Mouse (Mus musculus) v-Abl transformed pro-B cells (cell line): ENCODE results near the gene Pdpr.

ENCODE experiments used
- in situ Hi-C, 2 experiments: fragments of 400-800 bp; cut with MboI; formaldehyde crosslinking; loops; one replicate each; pipeline ENCODE4 v1.15.1; 2025; ENCODE audit not compliant: unreplicated experiment in 2 of 2

Pdpr gene

GRCm38 (mm10) chr8:111083936-111084335 is 10.5 kb upstream of the Pdpr start:
- in situ Hi-C loops = loop anchor here (5.0 to 25.0 kb wide), 4 partner anchors 327 to 447 kb away; no protein-coding TSS in a partner anchor

DNA sequence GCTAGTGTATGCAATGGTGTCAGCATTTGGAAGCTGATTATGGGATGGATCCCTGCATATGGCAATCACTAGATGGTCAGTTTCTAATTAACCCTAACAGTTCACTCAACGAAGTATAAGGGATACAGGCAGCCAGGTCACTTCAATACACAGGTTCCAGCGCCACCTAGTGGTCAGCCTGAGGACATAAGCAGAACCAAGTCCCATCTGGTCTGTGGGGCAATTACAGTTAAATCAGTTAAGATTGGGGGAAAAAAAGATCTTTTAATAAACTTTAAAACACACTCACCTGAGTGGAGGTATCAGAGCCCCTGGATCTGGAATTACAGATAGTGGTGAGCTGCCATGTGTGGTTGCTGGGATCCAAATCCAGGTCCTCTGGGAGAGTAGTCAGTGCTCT is 4.3 kb upstream of the Pdpr start:
- in situ Hi-C loops = loop anchor here in 1 of 2 experiments (25.0 kb wide), 1 partner anchor 453 kb away; no protein-coding TSS in a partner anchor

- in situ Hi-C loops = loop anchor here in 1 of 2 experiments (25.0 kb wide), 1 partner anchor 454 kb away; no protein-coding TSS in a partner anchor
Measured at GRCm38 (mm10) chr8:111091706-111092105, 2.7 kb upstream of the Pdpr start.

GRCm38 (mm10) chr8:111092326-111092725 is 2.1 kb upstream of the Pdpr start, which contains the start of gene Clec18a:
Gene Clec18a (minus strand): TSS chr8:111092426.
- in situ Hi-C loops = loop anchor here in 1 of 2 experiments (25.0 kb wide), 1 partner anchor 455 kb away; no protein-coding TSS in a partner anchor

GRCm38 (mm10) chr8:111094719-111095302 is 381 bp downstream of the Pdpr start:
- in situ Hi-C loops = loop anchor here (5.0 to 25.0 kb wide), 2 partner anchors 52 to 458 kb away; no protein-coding TSS in a partner anchor

DNA sequence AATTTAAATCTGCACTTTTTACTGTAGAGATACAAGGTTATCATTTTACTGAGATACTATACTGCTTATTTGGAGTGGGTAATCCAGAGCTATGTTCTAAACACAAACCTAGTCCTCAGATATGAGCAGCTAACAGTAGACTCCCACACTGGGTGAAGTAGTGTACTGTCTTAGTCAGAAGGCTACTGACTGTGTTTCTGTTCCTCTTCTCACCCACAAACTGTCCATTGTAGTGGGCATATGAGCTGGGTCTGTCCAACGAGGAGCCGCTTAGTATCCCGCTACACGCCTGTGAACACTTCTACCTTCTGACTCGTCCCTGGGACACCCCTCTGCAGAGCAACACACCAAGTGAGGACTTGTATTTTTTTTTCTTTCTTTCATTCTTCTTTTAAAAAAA is 20.5 kb downstream of the Pdpr start:
- in situ Hi-C loops = no loop called here

- in situ Hi-C loops = no loop called here
Measured at GRCm38 (mm10) chr8:111119481-111119880, 25.1 kb downstream of the Pdpr start.

GRCm38 (mm10) chr8:111130756-111131155 is 36.3 kb downstream of the Pdpr start:
- in situ Hi-C loops = no loop called here

DNA sequence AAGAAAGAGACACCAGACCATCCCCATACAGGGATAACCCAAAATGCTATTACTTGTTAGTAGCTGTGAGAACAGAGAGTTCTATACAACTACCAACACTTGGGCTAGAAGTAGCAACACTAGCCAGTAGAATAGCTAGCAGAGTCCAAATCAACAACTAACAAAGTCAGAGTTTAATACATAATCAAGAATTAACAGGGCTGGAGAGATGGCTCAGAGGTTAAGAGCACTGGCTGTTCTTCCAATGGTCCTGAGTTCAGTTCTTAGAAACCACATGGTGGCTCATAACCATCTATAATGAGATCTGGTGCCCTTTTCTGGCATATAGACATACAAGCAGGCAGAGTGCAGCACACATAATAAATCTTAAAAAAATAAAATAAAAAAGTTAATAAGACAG is 48.1 kb downstream of the Pdpr start:
- in situ Hi-C loops = no loop called here

- in situ Hi-C loops = loop anchor here in 1 of 2 experiments (5.0 kb wide), 1 partner anchor 48 kb away; no protein-coding TSS in a partner anchor
Measured at GRCm38 (mm10) chr8:111144901-111145459, 50.5 kb downstream of the Pdpr start.

GRCm38 (mm10) chr8:111145460-111146012 is 51.1 kb downstream of the Pdpr start:
- in situ Hi-C loops = loop anchor here in 1 of 2 experiments (5.0 kb wide), 1 partner anchor 48 kb away; no protein-coding TSS in a partner anchor

- in situ Hi-C loops = no loop called here
Measured at GRCm38 (mm10) chr8:111155721-111156436, 61.4 kb downstream of the Pdpr start.

DNA sequence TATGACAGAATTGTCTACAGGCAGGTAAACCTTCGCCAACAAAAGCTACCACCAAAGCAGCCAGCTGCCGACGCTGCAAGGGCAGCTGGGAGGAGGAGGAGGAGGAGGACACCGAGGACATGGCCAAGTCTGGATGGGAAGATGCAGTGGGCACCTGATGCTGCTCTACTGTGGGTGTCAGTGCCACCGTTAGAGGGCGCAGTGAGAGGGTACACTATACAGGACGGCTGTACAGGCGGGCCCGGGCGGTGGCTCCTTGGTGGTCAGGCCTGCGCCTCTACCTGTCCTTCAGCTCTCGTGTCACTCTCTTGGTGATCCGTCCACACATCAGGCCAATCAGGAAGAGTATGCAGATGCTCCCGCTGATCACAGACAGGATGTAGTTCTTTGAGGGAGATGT is 63.2 kb downstream of the Pdpr start:
- in situ Hi-C loops = no loop called here

DNA sequence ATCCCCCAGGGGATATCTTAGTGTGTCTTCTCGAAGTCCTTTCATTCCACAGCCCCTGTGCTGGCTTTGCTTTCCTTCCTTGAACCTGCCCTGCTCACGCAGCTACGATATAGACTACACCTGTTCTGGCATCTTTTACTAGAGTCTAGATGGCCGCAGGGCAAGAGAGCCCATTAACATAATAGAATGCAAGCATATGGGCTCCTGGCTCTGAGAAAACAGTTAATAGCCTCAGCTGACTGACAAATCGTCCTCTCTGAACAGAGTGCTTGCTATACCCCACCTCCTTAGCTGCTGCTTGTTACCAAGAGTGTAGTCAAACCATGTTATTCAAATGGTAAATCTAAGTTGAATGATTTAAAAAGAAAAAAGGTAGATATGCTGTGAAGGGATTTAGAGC is 77.2 kb downstream of the Pdpr start:
- in situ Hi-C loops = no loop called here

DNA sequence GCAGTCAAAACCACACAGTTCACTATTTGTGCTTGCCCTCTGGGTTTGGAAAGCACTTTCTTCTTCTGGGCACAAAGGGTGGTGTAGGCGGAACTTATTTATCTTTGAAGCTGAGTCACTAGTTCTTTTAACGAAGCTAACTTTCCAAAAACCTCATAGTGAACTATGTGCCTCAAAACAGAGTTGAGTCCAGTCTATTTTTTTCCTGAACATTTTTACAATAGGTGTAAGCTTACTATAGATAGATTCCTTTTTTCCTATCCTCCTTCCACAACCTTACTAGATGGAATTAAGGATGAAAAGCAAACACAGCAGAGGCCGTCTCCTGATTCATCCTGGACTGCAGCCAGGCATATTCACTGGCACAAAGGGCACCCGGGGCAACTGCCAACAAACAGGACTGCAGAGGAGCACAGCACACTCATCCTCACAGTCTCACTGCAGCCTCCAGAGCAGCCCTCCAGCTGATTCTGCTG is 91.1 kb downstream of the Pdpr start:
- in situ Hi-C loops = no loop called here
